Mouse (Mus musculus): ENCODE measurements around the gene 2510039O18Rik. TPM values are rescaled to one million over a fixed set of nuclear protein-coding genes. Genes with fewer than 3 reads are reported as not detected.

2510039O18Rik gene
- total RNA-seq, 4 experiments from 2014 or later = 26.2 to 28.7 (median 27.5) TPM

DNA sequence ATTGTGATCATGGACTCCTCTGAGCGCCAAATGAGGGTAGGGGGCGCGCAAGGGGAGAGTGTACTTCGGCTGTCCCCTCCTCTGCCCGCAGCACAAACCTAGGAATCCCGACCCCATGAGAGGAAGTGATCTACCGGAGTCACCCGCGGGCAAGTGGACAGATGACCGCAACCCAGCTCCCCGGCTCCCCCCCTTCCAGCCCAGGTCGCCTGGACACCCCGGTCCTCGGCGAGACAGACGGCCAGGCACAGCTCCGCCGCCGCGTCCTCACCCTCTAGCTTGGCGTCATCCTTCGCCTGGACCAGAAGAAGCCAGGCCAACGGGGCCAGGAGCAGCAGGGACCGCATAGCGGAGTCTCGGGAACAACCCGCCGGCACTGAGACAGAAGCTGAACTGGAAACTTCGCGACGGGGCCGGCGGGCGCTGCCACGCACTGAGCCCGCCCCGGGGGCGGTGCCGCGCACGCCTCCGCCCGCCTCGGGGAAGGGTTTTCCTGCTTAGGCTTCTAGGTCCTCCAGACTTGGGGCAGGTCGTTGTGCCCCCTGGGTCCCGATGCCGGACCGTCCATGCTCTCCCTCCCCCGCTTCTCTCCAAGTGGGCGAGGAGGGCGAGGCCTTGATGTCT lies 4.3 kb upstream of the 2510039O18Rik start, which contains the start of gene Plod1:
TSS of gene Plod1 (minus strand) at position 437 of the 624 bp plus-strand sequence.
- peak; percentile 58 to 65 for DNase-seq (ENCODE audit: low spot score in 2 of 2)

DNA sequence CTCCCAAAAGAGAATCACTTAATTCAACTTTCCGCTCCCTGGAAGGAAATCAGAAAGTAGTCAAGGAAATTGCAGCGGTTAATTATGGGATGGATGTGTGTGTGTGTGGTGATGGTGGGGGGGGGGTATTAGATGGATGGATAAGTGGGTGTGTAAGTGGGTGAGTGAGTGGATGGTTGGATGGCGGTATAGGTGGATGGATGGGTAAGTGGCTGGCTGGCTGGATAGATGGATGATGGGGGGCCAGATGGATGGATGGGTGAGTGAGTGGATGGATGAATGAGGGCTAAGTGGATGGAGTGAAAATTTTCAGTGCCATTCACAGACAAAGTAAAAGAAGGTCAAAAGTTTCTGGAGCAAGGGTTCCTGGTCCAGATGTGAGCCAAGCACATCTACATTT lies 3.7 kb upstream of the 2510039O18Rik start:
- DNase-seq (ENCODE audit: low spot score in 2 of 2) = no peak

DNA sequence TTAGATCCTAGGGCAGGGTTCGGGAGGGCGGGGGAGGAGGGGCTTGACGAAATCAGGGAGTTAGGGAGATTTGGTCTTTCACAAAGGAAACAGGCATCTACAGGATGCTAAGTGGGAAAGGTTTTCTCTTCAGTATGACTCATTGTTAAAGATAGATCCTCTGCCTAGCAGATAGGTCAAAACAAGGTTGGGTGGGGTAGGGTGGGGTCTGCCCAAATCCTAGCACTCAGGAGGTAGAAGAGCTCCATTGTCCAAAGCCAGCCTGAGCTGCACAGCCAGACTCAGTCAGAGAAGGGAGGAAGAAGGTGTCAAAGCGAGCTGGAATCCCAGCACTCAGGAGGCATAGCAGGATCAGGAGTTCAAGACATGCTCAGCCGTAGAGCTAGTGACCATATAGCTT lies 3.2 kb upstream of the 2510039O18Rik start:
- no peak for DNase-seq (ENCODE audit: low spot score in 2 of 2)

GRCm38 (mm10) chr4:147938148-147939096 lies 2.3 kb upstream of the 2510039O18Rik start:
- DNase-seq (ENCODE audit: low spot score in 2 of 2) = no peak

DNA sequence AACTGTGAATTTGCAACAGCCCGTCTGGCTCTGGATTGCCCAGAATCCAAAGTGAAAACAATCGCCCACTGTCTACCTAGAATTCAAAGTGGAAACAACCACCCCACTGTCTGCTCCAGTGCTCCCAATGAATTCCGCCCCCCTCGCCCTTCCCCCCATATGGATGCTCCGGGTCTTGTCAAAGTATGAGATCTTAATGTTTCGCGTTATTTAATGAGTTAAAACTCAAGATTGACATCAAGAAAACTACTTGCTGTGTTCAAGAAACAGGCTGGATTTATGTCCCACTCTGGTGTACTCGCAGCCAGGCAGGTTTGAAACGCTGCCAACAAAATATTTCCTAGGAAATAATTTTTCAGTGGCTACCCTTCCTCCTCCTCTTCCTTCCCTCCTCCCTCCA lies 584 bp upstream of the 2510039O18Rik start:
- no peak for DNase-seq (ENCODE audit: low spot score in 2 of 2)

- peak in 1 of 2 experiments; percentile 31 for DNase-seq (ENCODE audit: low spot score in 2 of 2)
These were observed 638 bp downstream of the 2510039O18Rik start for GRCm38 (mm10) chr4:147941045-147942020.

GRCm38 (mm10) chr4:147943005-147943404 lies 2.3 kb downstream of the 2510039O18Rik start:
- DNase-seq (ENCODE audit: low spot score in 2 of 2) = no peak

GRCm38 (mm10) chr4:147947511-147947910 lies 6.8 kb downstream of the 2510039O18Rik start:
- no peak for DNase-seq (ENCODE audit: low spot score in 2 of 2)

GRCm38 (mm10) chr4:147953590-147953989 lies 12.9 kb downstream of the 2510039O18Rik start:
- no peak for DNase-seq (ENCODE audit: low spot score in 2 of 2)

GRCm38 (mm10) chr4:147957141-147957540 lies 16.4 kb downstream of the 2510039O18Rik start:
- DNase-seq (ENCODE audit: low spot score in 2 of 2) = no peak

GRCm38 (mm10) chr4:147959881-147960831 lies 19.5 kb downstream of the 2510039O18Rik start:
- peak in 1 of 2 experiments; percentile 27 for DNase-seq (ENCODE audit: low spot score in 2 of 2)

DNA sequence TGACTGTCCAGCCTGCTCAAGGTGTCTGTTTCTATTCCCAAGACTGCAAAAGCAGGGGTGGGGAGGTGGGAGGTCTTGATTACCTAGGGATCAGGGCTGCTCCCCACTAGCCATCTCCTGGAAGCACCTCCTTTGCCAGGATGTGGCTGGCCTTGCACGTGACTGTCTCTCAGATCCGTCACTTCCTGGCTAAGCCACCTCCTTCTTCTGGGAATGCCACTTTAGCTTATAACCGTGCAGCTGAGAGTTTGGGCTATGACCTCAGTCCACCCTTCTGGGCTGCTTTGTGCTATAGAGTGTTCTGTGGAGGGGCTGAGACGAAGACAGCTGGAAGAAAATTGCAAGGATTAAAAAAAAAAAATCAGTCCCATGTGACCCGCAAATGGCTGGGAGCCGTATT lies 22.1 kb downstream of the 2510039O18Rik start:
- no peak for DNase-seq (ENCODE audit: low spot score in 2 of 2)

- DNase-seq (ENCODE audit: low spot score in 2 of 2) = no peak
These were observed 22.9 kb downstream of the 2510039O18Rik start for GRCm38 (mm10) chr4:147963623-147964022.

- no peak for DNase-seq (ENCODE audit: low spot score in 2 of 2)
These were observed 25.0 kb downstream of the 2510039O18Rik start for GRCm38 (mm10) chr4:147965712-147966111.

- no peak for DNase-seq (ENCODE audit: low spot score in 2 of 2)
These were observed 28.1 kb downstream of the 2510039O18Rik start for GRCm38 (mm10) chr4:147968816-147969215.

DNA sequence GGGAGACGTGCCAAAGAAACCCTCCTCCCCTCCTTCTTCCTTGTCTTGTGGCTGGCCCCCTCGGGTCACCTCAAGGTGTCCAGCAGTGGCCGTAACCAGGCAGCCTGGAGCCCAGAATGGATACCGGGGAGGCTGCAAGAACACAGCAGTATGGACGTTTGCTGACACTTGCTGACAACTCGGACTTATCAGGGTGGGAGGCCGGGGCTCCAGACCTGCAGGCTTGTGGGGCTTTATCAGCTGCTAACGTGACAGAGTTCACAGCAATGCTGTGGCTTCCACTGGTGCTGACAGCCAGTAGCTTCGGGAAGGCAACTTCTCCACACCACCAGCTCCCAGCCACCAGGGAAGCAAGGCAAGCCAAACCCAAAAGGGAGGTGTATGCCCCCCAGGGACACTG lies 28.6 kb downstream of the 2510039O18Rik start:
- DNase-seq (ENCODE audit: low spot score in 2 of 2) = no peak

- DNase-seq (ENCODE audit: low spot score in 2 of 2) = no peak
These were observed 35.5 kb downstream of the 2510039O18Rik start for GRCm38 (mm10) chr4:147976237-147976636.

GRCm38 (mm10) chr4:147977726-147978125 lies 37.0 kb downstream of the 2510039O18Rik start:
- DNase-seq (ENCODE audit: low spot score in 2 of 2) = no peak

GRCm38 (mm10) chr4:147978391-147978790 lies 37.7 kb downstream of the 2510039O18Rik start:
- no peak for DNase-seq (ENCODE audit: low spot score in 2 of 2)

DNA sequence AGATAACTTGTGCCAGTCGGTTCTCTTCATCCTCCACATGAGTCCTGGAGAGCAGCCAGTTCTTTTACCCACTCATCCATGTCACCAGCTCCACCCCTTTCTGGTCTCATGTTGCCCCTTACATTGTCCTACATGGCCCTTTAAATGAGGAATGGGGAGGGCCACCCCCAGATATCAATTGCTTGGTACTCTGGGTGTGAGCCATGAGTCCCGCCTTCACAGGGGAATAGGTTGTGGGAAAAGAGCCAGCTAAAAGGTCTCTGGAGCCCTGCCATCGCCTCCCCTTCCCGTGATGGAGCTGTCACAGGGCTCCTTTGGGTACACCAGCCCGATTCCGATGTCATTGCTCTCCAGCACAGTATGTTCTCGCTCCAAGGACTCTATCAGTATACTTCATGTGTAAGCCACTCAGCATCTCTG lies 38.8 kb downstream of the 2510039O18Rik start:
- no peak for DNase-seq (ENCODE audit: low spot score in 2 of 2)

Measured in left cerebral cortex, adult 8-10 months (tissue).